Comparison of ENCODE assay signal across 8 mouse cellular contexts in genomic region chr3:95675301-95676092, GRCm38 (mm10). TPM values are rescaled to one million over a fixed set of nuclear protein-coding genes. Genes with fewer than 3 reads are reported as not detected.
DNase-seq lines count a peak whose midpoint lies in the region; ATAC-seq lines count a peak whose summit lies in the region.

No protein-coding gene starts in this region.

- peak; percentile 49; the same call in 1 of the 2 replicates for ATAC-seq in embryonic facial prominence, embryonic 13.5 days (ENCODE audit: insufficient number of reproducible peaks, insufficient read depth, low FRiP score, low TSS enrichment, low read depth)
- ATAC-seq in liver, embryonic 13.5 days (ENCODE audit: low read depth), result peak; percentile 29
- ATAC-seq in stomach, embryonic 14.5 days (ENCODE audit: insufficient number of reproducible peaks, insufficient read depth, low FRiP score, low read depth), result peak; percentile 39; the same call in 1 of the 2 replicates

- H3K9ac ChIP-seq in embryonic facial prominence, embryonic 13.5 days, result 0 out of 2 replicates have a peak overlapping the region, but pooled peaks have one; percentile 32
- H3K9ac ChIP-seq in liver, embryonic 13.5 days, result peak overlapping the region; percentile 79
- H3K9ac ChIP-seq in stomach, embryonic 14.5 days (replicated peaks; ENCODE audit: low read depth, low read length), result peak overlapping the region; percentile 26; the same call in 1 of the 2 replicates

- H3K36me3 ChIP-seq in embryonic facial prominence, embryonic 13.5 days, result peaks cover 24% of the 10 kb centered on the region
- peaks cover 16% of the 10 kb centered on the region; the same call in 1 of the 2 replicates for H3K36me3 ChIP-seq in heart, embryonic 10.5 days
- peaks cover 18% of the 10 kb centered on the region; the same call in 1 of the 2 replicates for H3K36me3 ChIP-seq in liver, embryonic 13.5 days
- no peaks in the 10 kb centered on the region for H3K36me3 ChIP-seq in stomach, embryonic 14.5 days (ENCODE audit: control insufficient read depth, insufficient read depth, low read length)

- no peak overlapping the region for H3K4me3 ChIP-seq in embryonic facial prominence, embryonic 13.5 days
- peak overlapping the region; percentile 40 for H3K4me3 ChIP-seq in heart, embryonic 10.5 days
- peak overlapping the region; percentile 45 for H3K4me3 ChIP-seq in liver, embryonic 13.5 days (replicated peaks)
- no peak overlapping the region for H3K4me3 ChIP-seq in stomach, embryonic 14.5 days (ENCODE audit: low read depth, low read length)

- WGBS in embryonic facial prominence, embryonic 13.5 days, result 21% methylated on average over 8 of the region's 8 CpGs
- 5% methylated on average over 8 of the region's 8 CpGs for WGBS in heart, embryonic 10.5 days
- WGBS in liver, embryonic 13.5 days (ENCODE audit: insufficient replicate concordance), result 25% methylated on average over 7 of the region's 8 CpGs
- WGBS in stomach, embryonic 14.5 days, result 20% methylated on average over 8 of the region's 8 CpGs

- H3K27me3 ChIP-seq in embryonic facial prominence, embryonic 13.5 days, result no peaks in the 10 kb centered on the region
- no peaks in the 10 kb centered on the region for H3K27me3 ChIP-seq in heart, embryonic 10.5 days (ENCODE audit: insufficient read depth, poor library complexity, severe bottlenecking)
- H3K27me3 ChIP-seq in liver, embryonic 13.5 days, result no peaks in the 10 kb centered on the region
- H3K27me3 ChIP-seq in stomach, embryonic 14.5 days (ENCODE audit: control insufficient read depth, insufficient read depth, low read length), result no peaks in the 10 kb centered on the region

- peak; percentile 68 to 69 for DNase-seq in B cell, adult 2 months
- peak; percentile 74 for DNase-seq in adrenal gland, postnatal 25 days
- peak; percentile 88 for DNase-seq in heart, embryonic 10.5 days (ENCODE audit: low spot score)
- DNase-seq in kidney, adult 9 months, result peak; percentile 88
- peak; percentile 68 for DNase-seq in liver, embryonic 13.5 days
- peak; percentile 81 for DNase-seq in naive thymus-derived CD4-positive, alpha-beta T cell, adult 2 months (ENCODE audit: low read depth)

- peaks cover 60% of the 10 kb centered on the region for H3K4me1 ChIP-seq in embryonic facial prominence, embryonic 13.5 days
- H3K4me1 ChIP-seq in heart, embryonic 10.5 days, result peaks cover 75% of the 10 kb centered on the region
- peaks cover 85% of the 10 kb centered on the region for H3K4me1 ChIP-seq in liver, embryonic 13.5 days (replicated peaks)
- H3K4me1 ChIP-seq in stomach, embryonic 14.5 days (ENCODE audit: control insufficient read depth, insufficient read depth, low read length), result peaks cover 50% of the 10 kb centered on the region

- H3K27ac ChIP-seq in embryonic facial prominence, embryonic 13.5 days, result peak overlapping the region; percentile 85
- peak overlapping the region; percentile 93 for H3K27ac ChIP-seq in heart, embryonic 10.5 days
- H3K27ac ChIP-seq in liver, embryonic 13.5 days, result peak overlapping the region; percentile 99
- peak overlapping the region; percentile 95 for H3K27ac ChIP-seq in stomach, embryonic 14.5 days (ENCODE audit: low read length)

- peak overlapping the region; percentile 20; the same call in 1 of the 2 replicates for H3K4me2 ChIP-seq in embryonic facial prominence, embryonic 13.5 days
- peak overlapping the region; percentile 83 for H3K4me2 ChIP-seq in liver, embryonic 13.5 days
- peak overlapping the region; percentile 26 for H3K4me2 ChIP-seq in stomach, embryonic 14.5 days (replicated peaks; ENCODE audit: low read depth, low read length)

- no peaks in the 10 kb centered on the region for H3K9me3 ChIP-seq in embryonic facial prominence, embryonic 13.5 days
- no peaks in the 10 kb centered on the region for H3K9me3 ChIP-seq in heart, embryonic 10.5 days
- no peaks in the 10 kb centered on the region for H3K9me3 ChIP-seq in liver, embryonic 13.5 days (replicated peaks)
- no peaks in the 10 kb centered on the region for H3K9me3 ChIP-seq in stomach, embryonic 14.5 days (ENCODE audit: control insufficient read depth, low read depth, low read length)

RNA-seq across cellular contexts. Expression of gene Adamtsl4, which starts 12.2 kb away (rescaled TPM):
- 5.6 and 6.1 TPM in 2 replicates for total RNA-seq in adrenal gland, postnatal 25 days (2021)
- 1.7 and 1.9 TPM in 2 replicates for polyA plus RNA-seq in embryonic facial prominence, embryonic 13.5 days (2015; fragmentation: Nextera tagmentation; extraction: Ambion mirVana)
- 4.2 and 5.7 TPM in 2 replicates for polyA plus RNA-seq in heart, embryonic 10.5 days (2016; fragmentation: Nextera tagmentation; extraction: Ambion mirVana)
- polyA plus RNA-seq in liver, embryonic 13.5 days (2015; fragmentation: Nextera tagmentation; extraction: Ambion mirVana), result 0.37 and 0.83 TPM in 2 replicates
- 3.1 and 5.3 TPM in 2 replicates for polyA plus RNA-seq in stomach, embryonic 14.5 days (2014; fragmentation: Nextera tagmentation; extraction: Ambion mirVana)

RNA-seq across cellular contexts. Expression of gene Mcl1, which starts 16.9 kb away (rescaled TPM):
- 165 and 167 TPM in 2 replicates for total RNA-seq in adrenal gland, postnatal 25 days (2021)
- 45.4 and 47.7 TPM in 2 replicates for polyA plus RNA-seq in embryonic facial prominence, embryonic 13.5 days (2015; fragmentation: Nextera tagmentation; extraction: Ambion mirVana)
- polyA plus RNA-seq in heart, embryonic 10.5 days (2016; fragmentation: Nextera tagmentation; extraction: Ambion mirVana), result 37.7 and 50.2 TPM in 2 replicates
- polyA plus RNA-seq in liver, embryonic 13.5 days (2015; fragmentation: Nextera tagmentation; extraction: Ambion mirVana), result 31.8 and 33.3 TPM in 2 replicates
- polyA plus RNA-seq in stomach, embryonic 14.5 days (2014; fragmentation: Nextera tagmentation; extraction: Ambion mirVana), result 47.0 and 61.2 TPM in 2 replicates

RNA-seq across cellular contexts. Expression of gene Ensa, which starts 50.7 kb away (rescaled TPM):
- 86.4 and 93.1 TPM in 2 replicates for total RNA-seq in adrenal gland, postnatal 25 days (2021)
- polyA plus RNA-seq in embryonic facial prominence, embryonic 13.5 days (2015; fragmentation: Nextera tagmentation; extraction: Ambion mirVana), result 88.3 and 88.5 TPM in 2 replicates
- polyA plus RNA-seq in heart, embryonic 10.5 days (2016; fragmentation: Nextera tagmentation; extraction: Ambion mirVana), result 59.3 and 67.2 TPM in 2 replicates
- 33.4 and 36.8 TPM in 2 replicates for polyA plus RNA-seq in liver, embryonic 13.5 days (2015; fragmentation: Nextera tagmentation; extraction: Ambion mirVana)
- 76.3 and 81.3 TPM in 2 replicates for polyA plus RNA-seq in stomach, embryonic 14.5 days (2014; fragmentation: Nextera tagmentation; extraction: Ambion mirVana)

Comparison
In these comparisons a context has a peak if more than half of its experiments do, and no peak if none do; other contexts are left out.
1. H3K4me2 ChIP-seq: peak in every context shown above with its lines; median percentile 83 in liver, embryonic 13.5 days; 26 in stomach, embryonic 14.5 days; 20 in embryonic facial prominence, embryonic 13.5 days.
2. H3K4me3 ChIP-seq: peak in heart, embryonic 10.5 days (single experiment) and liver, embryonic 13.5 days (single experiment); none in embryonic facial prominence, embryonic 13.5 days (single experiment) and stomach, embryonic 14.5 days (single experiment).
3. H3K9ac ChIP-seq: peak in every context shown above with its lines; median percentile 79 in liver, embryonic 13.5 days; 32 in embryonic facial prominence, embryonic 13.5 days; 26 in stomach, embryonic 14.5 days.
4. Peak in every context shown above with its lines, with median percentiles within 50 percentile points of each other: DNase-seq, ATAC-seq and H3K27ac ChIP-seq.